Mouse (Mus musculus) T-helper 17 cell (primary cell): ENCODE data around the gene Parp16.

Experiments
- in situ Hi-C, 2 experiments: fragments of 300-600 bp; cut with MboI, MseI; formaldehyde crosslinking; loops; 1 replicate in 1 of 2; 2 replicates in 1 of 2; pipeline ENCODE4 v1.15.1; 2025; ENCODE audit warnings: high pct_unique_total_duplicates in 2 of 2

The Parp16 gene

GRCm38 (mm10) chr9:65178336-65179213 is 16.6 kb upstream of the Parp16 start:
- in situ Hi-C loops: loop anchor here (10.0 to 25.0 kb wide), 2 partner anchors 1466 to 1814 kb away; no protein-coding TSS in a partner anchor

GRCm38 (mm10) chr9:65179817-65180624 is 15.1 kb upstream of the Parp16 start:
- in situ Hi-C loops: loop anchor here (5.0 to 25.0 kb wide), 3 partner anchors 48 to 1815 kb away; no protein-coding TSS in a partner anchor

GRCm38 (mm10) chr9:65188599-65188998 is 6.6 kb upstream of the Parp16 start:
- in situ Hi-C loops: loop anchor here in 1 of 2 experiments (25.0 kb wide), 1 partner anchor 1476 kb away; no protein-coding TSS in a partner anchor

GRCm38 (mm10) chr9:65190306-65190705 is 4.8 kb upstream of the Parp16 start:
- in situ Hi-C loops: loop anchor here (5.0 to 25.0 kb wide), 2 partner anchors 58 to 1478 kb away; no protein-coding TSS in a partner anchor

GRCm38 (mm10) chr9:65191389-65191754 is 3.8 kb upstream of the Parp16 start:
- in situ Hi-C loops: loop anchor here (5.0 to 25.0 kb wide), 2 partner anchors 59 to 1479 kb away; no protein-coding TSS in a partner anchor

GRCm38 (mm10) chr9:65191755-65192469 is 3.2 kb upstream of the Parp16 start:
- in situ Hi-C loops: loop anchor here (5.0 to 25.0 kb wide), 2 partner anchors 60 to 1480 kb away; no protein-coding TSS in a partner anchor

- in situ Hi-C loops: loop anchor here (5.0 to 25.0 kb wide), 2 partner anchors 61 to 1481 kb away; no protein-coding TSS in a partner anchor
Observed at GRCm38 (mm10) chr9:65193214-65193613, 1.9 kb upstream of the Parp16 start.

GRCm38 (mm10) chr9:65195621-65195981 is 448 bp downstream of the Parp16 start:
- in situ Hi-C loops: loop anchor here in 1 of 2 experiments (25.0 kb wide), 1 partner anchor 1483 kb away; no protein-coding TSS in a partner anchor

- in situ Hi-C loops: loop anchor here in 1 of 2 experiments (25.0 kb wide), 1 partner anchor 1484 kb away; no protein-coding TSS in a partner anchor
Observed at GRCm38 (mm10) chr9:65195982-65196737, 1.0 kb downstream of the Parp16 start.

- in situ Hi-C loops: loop anchor here in 1 of 2 experiments (25.0 kb wide), 1 partner anchor 1485 kb away; no protein-coding TSS in a partner anchor
Observed at GRCm38 (mm10) chr9:65196738-65197569, 1.8 kb downstream of the Parp16 start.

GRCm38 (mm10) chr9:65197826-65198225 is 2.7 kb downstream of the Parp16 start:
- in situ Hi-C loops: loop anchor here in 1 of 2 experiments (25.0 kb wide), 1 partner anchor 1486 kb away; no protein-coding TSS in a partner anchor

GRCm38 (mm10) chr9:65199723-65200122 is 4.6 kb downstream of the Parp16 start:
- in situ Hi-C loops: loop anchor here in 1 of 2 experiments (25.0 kb wide), 1 partner anchor 1487 kb away; no protein-coding TSS in a partner anchor

GRCm38 (mm10) chr9:65200606-65201005 is 5.5 kb downstream of the Parp16 start:
- in situ Hi-C loops: no loop called here

GRCm38 (mm10) chr9:65201021-65201380 is 5.8 kb downstream of the Parp16 start:
- in situ Hi-C loops: no loop called here

GRCm38 (mm10) chr9:65201381-65202164 is 6.4 kb downstream of the Parp16 start:
- in situ Hi-C loops: no loop called here

GRCm38 (mm10) chr9:65202165-65202754 is 7.1 kb downstream of the Parp16 start:
- in situ Hi-C loops: no loop called here

- in situ Hi-C loops: loop anchor here in 1 of 2 experiments (5.0 kb wide), 1 partner anchor 82 kb away; no protein-coding TSS in a partner anchor
Observed at GRCm38 (mm10) chr9:65205049-65205815, 10.1 kb downstream of the Parp16 start.
